34 mouse cellular contexts compared by ENCODE assay signal in genomic region chr17:25948051-25948450, GRCm38 (mm10). TPM values are rescaled to one million over a fixed set of nuclear protein-coding genes. Genes with fewer than 3 reads are reported as not detected.
DNase-seq lines count a peak whose midpoint lies in the region; ATAC-seq and TF ChIP-seq lines count a peak whose summit lies in the region.
"Had no signal": no experiment of that assay in that cellular context is flagged by ENCODE, and none has a peak within 500 bp of the region (broad histone marks: within the 10 kb centered on the region; RNA-seq: fewer than 3 reads in every experiment).

No protein-coding gene starts in this region.

- H3K9ac ChIP-seq in heart, embryonic 13.5 days: 0 out of 2 replicates have a peak overlapping the region, but pooled peaks have one; percentile 58
- peak overlapping the region; percentile 99 for H3K9ac ChIP-seq in liver, embryonic 12.5 days
- no peak overlapping the region; the same call in 1 of the 2 replicates for H3K9ac ChIP-seq in liver, postnatal 0 days (replicated peaks)
- no peak overlapping the region for H3K9ac ChIP-seq in midbrain, postnatal 0 days (replicated peaks; ENCODE audit: low read length, poor library complexity, severe bottlenecking)
- H3K9ac ChIP-seq: embryonic facial prominence, embryonic 13.5 days; forebrain, embryonic 13.5 days; intestine, embryonic 15.5 days; limb, embryonic 12.5 days; midbrain, embryonic 12.5 days; neural tube, embryonic 13.5 days had no signal

- peaks cover 21% of the 10 kb centered on the region for H3K4me1 ChIP-seq in cerebellum, adult 2 months (ENCODE audit: control insufficient read depth, insufficient read depth, low read length)
- H3K4me1 ChIP-seq in heart, embryonic 13.5 days: peaks cover 19% of the 10 kb centered on the region
- peaks cover 81% of the 10 kb centered on the region for H3K4me1 ChIP-seq in liver, embryonic 12.5 days
- peaks cover 47% of the 10 kb centered on the region for H3K4me1 ChIP-seq in liver, postnatal 0 days (ENCODE audit: insufficient read depth)
- no peaks in the 10 kb centered on the region for H3K4me1 ChIP-seq in midbrain, postnatal 0 days (ENCODE audit: insufficient read depth, low read length)

- H3K4me3 ChIP-seq in cerebellum, adult 2 months (replicated peaks; ENCODE audit: insufficient read depth, low read depth, low read length): no peak overlapping the region
- no peak overlapping the region for H3K4me3 ChIP-seq in heart, embryonic 13.5 days
- H3K4me3 ChIP-seq in liver, embryonic 12.5 days: peak overlapping the region; percentile 10; the same call in 1 of the 2 replicates
- H3K4me3 ChIP-seq in liver, postnatal 0 days (ENCODE audit: low read depth, low read length): no peak overlapping the region
- no peak overlapping the region for H3K4me3 ChIP-seq in midbrain, postnatal 0 days (ENCODE audit: low read depth, low read length)
- H3K4me3 ChIP-seq: embryonic facial prominence, embryonic 13.5 days; forebrain, embryonic 13.5 days; heart, embryonic 12.5 days; intestine, embryonic 15.5 days; limb, embryonic 12.5 days; megakaryocyte, embryonic 14.5 days; midbrain, embryonic 12.5 days; neural tube, embryonic 13.5 days had no signal

- H3K27ac ChIP-seq in cerebellum, adult 2 months (ENCODE audit: insufficient read depth, low read length): no peak overlapping the region
- no peak overlapping the region for H3K27ac ChIP-seq in heart, embryonic 13.5 days (replicated peaks)
- H3K27ac ChIP-seq in liver, embryonic 12.5 days: peak overlapping the region; percentile 99
- H3K27ac ChIP-seq in liver, postnatal 0 days (ENCODE audit: low read depth): no peak overlapping the region
- no peak overlapping the region for H3K27ac ChIP-seq in midbrain, postnatal 0 days (ENCODE audit: low read depth, low read length)
- H3K27ac ChIP-seq: embryonic facial prominence, embryonic 13.5 days; forebrain, embryonic 13.5 days; intestine, embryonic 15.5 days; kidney, postnatal 0 days; limb, embryonic 12.5 days; midbrain, embryonic 12.5 days; neural tube, embryonic 13.5 days; stomach, postnatal 0 days had no signal

- DNase-seq in cerebellum, postnatal 10 days: peak; percentile 71 to 82
- DNase-seq in cerebellum, adult 2 months: no peak
- DNase-seq in heart, adult 18-20 months: no peak
- DNase-seq in liver, postnatal 0 days: no peak
- DNase-seq in midbrain, postnatal 0 days (ENCODE audit: low spot score): no peak
- DNase-seq: adrenal gland, postnatal 14 days; embryo, embryonic 11 days; gastrocnemius, postnatal 14 days; heart, adult 11 months; heart, postnatal 10 days; kidney, adult 2 months; lung, adult 18-20 months; lung, postnatal 4 days; right cerebral cortex, postnatal 4 days; thymus, adult 18-20 months; thymus, postnatal 25 days had no signal

- H3K9me3 ChIP-seq in heart, embryonic 13.5 days: no peaks in the 10 kb centered on the region
- H3K9me3 ChIP-seq in liver, embryonic 12.5 days (replicated peaks): no peaks in the 10 kb centered on the region
- no peaks in the 10 kb centered on the region for H3K9me3 ChIP-seq in liver, postnatal 0 days (ENCODE audit: low read length)
- no peaks in the 10 kb centered on the region for H3K9me3 ChIP-seq in midbrain, postnatal 0 days (ENCODE audit: low read length)
- H3K9me3 ChIP-seq: embryonic facial prominence, embryonic 13.5 days; forebrain, embryonic 13.5 days; heart, embryonic 12.5 days; intestine, embryonic 15.5 days; limb, embryonic 12.5 days; megakaryocyte, embryonic 14.5 days; midbrain, embryonic 12.5 days; neural tube, embryonic 13.5 days had no signal

- no peak for ATAC-seq in heart, embryonic 13.5 days (ENCODE audit: extremely low read depth, insufficient number of reproducible peaks, low FRiP score, low TSS enrichment)
- no peak for ATAC-seq in liver, embryonic 12.5 days
- ATAC-seq in liver, postnatal 0 days: no peak
- ATAC-seq in midbrain, postnatal 0 days (ENCODE audit: low FRiP score): no peak
- ATAC-seq: CD4-positive, CD25-positive, alpha-beta regulatory T cell, adult 4 months; forebrain, embryonic 13.5 days; hindbrain, embryonic 16.5 days; intestine, embryonic 15.5 days; lung, postnatal 0 days had no signal

- H3K4me2 ChIP-seq in heart, embryonic 13.5 days: no peak overlapping the region
- peak overlapping the region; percentile 81 for H3K4me2 ChIP-seq in liver, embryonic 12.5 days
- H3K4me2 ChIP-seq in liver, postnatal 0 days (ENCODE audit: low read depth, low read length): no peak overlapping the region
- H3K4me2 ChIP-seq in midbrain, postnatal 0 days (ENCODE audit: low read depth, low read length, poor library complexity, severe bottlenecking): no peak overlapping the region
- H3K4me2 ChIP-seq: embryonic facial prominence, embryonic 13.5 days; forebrain, embryonic 13.5 days; heart, embryonic 12.5 days; intestine, embryonic 15.5 days; limb, embryonic 12.5 days; midbrain, embryonic 12.5 days; neural tube, embryonic 13.5 days had no signal

- WGBS in cerebellum, adult 2 months: 17% methylated on average over 8 of the region's 8 CpGs
- WGBS in heart, embryonic 13.5 days: 78% methylated on average over 8 of the region's 8 CpGs
- 76% methylated on average over 8 of the region's 8 CpGs for WGBS in liver, embryonic 12.5 days (ENCODE audit: insufficient replicate concordance)
- WGBS in liver, postnatal 0 days (ENCODE audit: insufficient replicate concordance): 79% methylated on average over 8 of the region's 8 CpGs
- WGBS in midbrain, postnatal 0 days: 77% methylated on average over 8 of the region's 8 CpGs

- no peaks in the 10 kb centered on the region for H3K27me3 ChIP-seq in cerebellum, adult 2 months (ENCODE audit: control insufficient read depth, insufficient read depth, low read length)
- H3K27me3 ChIP-seq in heart, embryonic 13.5 days (replicated peaks): peaks cover 36% of the 10 kb centered on the region
- H3K27me3 ChIP-seq in liver, embryonic 12.5 days (replicated peaks): peaks cover 37% of the 10 kb centered on the region
- H3K27me3 ChIP-seq in liver, postnatal 0 days (ENCODE audit: insufficient read depth, low read length): peaks cover 34% of the 10 kb centered on the region
- H3K27me3 ChIP-seq in midbrain, postnatal 0 days (ENCODE audit: insufficient read depth, low read length): peaks cover 31% of the 10 kb centered on the region

- TF ChIP-seq CTCF in cerebellum, adult 2 months (IDR thresholded peaks at IDR 0.05; ENCODE audit: borderline replicate concordance, insufficient read depth, low read depth, low read length): no peak
- no peak for TF ChIP-seq CTCF in liver, postnatal 0 days (IDR thresholded peaks at IDR 0.05; ENCODE audit: low read depth)
- no peak for TF ChIP-seq CTCF in midbrain, postnatal 0 days (IDR thresholded peaks at IDR 0.05)

- TF ChIP-seq EP300 in liver, postnatal 0 days (IDR thresholded peaks at IDR 0.05; ENCODE audit: low read depth): no peak

- no peaks in the 10 kb centered on the region for H3K36me3 ChIP-seq in heart, embryonic 13.5 days
- no peaks in the 10 kb centered on the region for H3K36me3 ChIP-seq in liver, embryonic 12.5 days
- no peaks in the 10 kb centered on the region for H3K36me3 ChIP-seq in liver, postnatal 0 days (replicated peaks; ENCODE audit: insufficient read depth, low read length)
- no peaks in the 10 kb centered on the region for H3K36me3 ChIP-seq in midbrain, postnatal 0 days (ENCODE audit: insufficient read depth, low read length)
- H3K36me3 ChIP-seq: embryonic facial prominence, embryonic 13.5 days; heart, embryonic 12.5 days; intestine, embryonic 15.5 days; limb, embryonic 12.5 days; midbrain, embryonic 12.5 days; neural tube, embryonic 13.5 days had no signal

- TF ChIP-seq POLR2A in cerebellum, adult 2 months (IDR thresholded peaks at IDR 0.05; ENCODE audit: borderline replicate concordance, insufficient read depth, low read length): no peak

RNA-seq across cellular contexts. Expression of gene Nhlrc4, which starts 3.3 kb away (rescaled TPM):
- 1.9 and 2.5 TPM in 2 replicates for polyA plus RNA-seq in cerebellum, adult 2 months (2012; rRNA removed)
- 0.06 TPM in 1 of 2 replicates, not detected in the other for polyA plus RNA-seq in heart, embryonic 13.5 days (2015; fragmentation: Nextera tagmentation; extraction: Ambion mirVana)
- under 1 TPM in 1 of 2 experiments, not detected in 1; 0.21 TPM for total RNA-seq in heart, adult 18-20 months (2021)
- 5.0 and 7.3 TPM in 2 replicates for polyA plus RNA-seq in liver, embryonic 12.5 days (2016; fragmentation: Nextera tagmentation; extraction: Ambion mirVana)
- 2.0 and 3.8 TPM in 2 replicates for polyA plus RNA-seq in liver, postnatal 0 days (2015; fragmentation: Nextera tagmentation; extraction: Ambion mirVana)
- 0.47 and 0.60 TPM in 2 replicates for total RNA-seq in midbrain, postnatal 0 days (2014; rRNA removed)
- polyA plus RNA-seq in midbrain, postnatal 0 days (2015; fragmentation: Nextera tagmentation; extraction: Ambion mirVana): 0.35 and 0.91 TPM in 2 replicates
- total RNA-seq: gastrocnemius, postnatal 14 days; heart, postnatal 10 days; left cerebral cortex, postnatal 10 days had no signal
- polyA plus RNA-seq: CD4-positive, CD25-positive, alpha-beta regulatory T cell, adult 4 months; embryonic facial prominence, embryonic 13.5 days; forebrain, embryonic 13.5 days; large intestine, adult 2 months; neural tube, embryonic 13.5 days; stomach, postnatal 0 days had no signal

RNA-seq across cellular contexts. Expression of gene Pigq, which starts 3.3 kb away (rescaled TPM):
- polyA plus RNA-seq in cerebellum, adult 2 months (2012; rRNA removed): 170 and 191 TPM in 2 replicates
- 60.4 and 62.1 TPM in 2 replicates for polyA plus RNA-seq in heart, embryonic 13.5 days (2015; fragmentation: Nextera tagmentation; extraction: Ambion mirVana)
- 10 to 100 TPM; 37.8 to 43.4 TPM for total RNA-seq in heart, adult 18-20 months (2021)
- 161 and 171 TPM in 2 replicates for polyA plus RNA-seq in liver, embryonic 12.5 days (2016; fragmentation: Nextera tagmentation; extraction: Ambion mirVana)
- 56.0 and 58.7 TPM in 2 replicates for polyA plus RNA-seq in liver, postnatal 0 days (2015; fragmentation: Nextera tagmentation; extraction: Ambion mirVana)
- 73.6 and 111 TPM in 2 replicates for total RNA-seq in midbrain, postnatal 0 days (2014; rRNA removed)
- polyA plus RNA-seq in midbrain, postnatal 0 days (2015; fragmentation: Nextera tagmentation; extraction: Ambion mirVana): 75.4 and 79.7 TPM in 2 replicates

RNA-seq across cellular contexts. Expression of gene A930017K11Rik, which starts 4.3 kb away (rescaled TPM):
- 13.4 and 14.0 TPM in 2 replicates for polyA plus RNA-seq in cerebellum, adult 2 months (2012; rRNA removed)
- 0.13 and 0.15 TPM in 2 replicates for polyA plus RNA-seq in heart, embryonic 13.5 days (2015; fragmentation: Nextera tagmentation; extraction: Ambion mirVana)
- under 1 TPM; 0.32 to 0.57 TPM for total RNA-seq in heart, adult 18-20 months (2021)
- polyA plus RNA-seq in liver, embryonic 12.5 days (2016; fragmentation: Nextera tagmentation; extraction: Ambion mirVana): 0.36 and 0.49 TPM in 2 replicates
- not detected in 2 replicates for polyA plus RNA-seq in liver, postnatal 0 days (2015; fragmentation: Nextera tagmentation; extraction: Ambion mirVana)
- 2.9 and 4.1 TPM in 2 replicates for total RNA-seq in midbrain, postnatal 0 days (2014; rRNA removed)
- 3.2 and 3.7 TPM in 2 replicates for polyA plus RNA-seq in midbrain, postnatal 0 days (2015; fragmentation: Nextera tagmentation; extraction: Ambion mirVana)
- total RNA-seq: adrenal gland, postnatal 14 days; gastrocnemius, postnatal 14 days; heart, postnatal 10 days; left cerebral cortex, postnatal 10 days had no signal
- polyA plus RNA-seq: CD4-positive, CD25-positive, alpha-beta regulatory T cell, adult 4 months; forebrain, embryonic 13.5 days; large intestine, adult 2 months; lung, postnatal 0 days; spleen, adult 2 months; stomach, postnatal 0 days had no signal

RNA-seq across cellular contexts. Expression of gene Rab40c, which starts 28.5 kb away (rescaled TPM):
- 70.0 and 74.6 TPM in 2 replicates for polyA plus RNA-seq in cerebellum, adult 2 months (2012; rRNA removed)
- polyA plus RNA-seq in heart, embryonic 13.5 days (2015; fragmentation: Nextera tagmentation; extraction: Ambion mirVana): 16.1 and 16.4 TPM in 2 replicates
- 10 to 100 TPM; 14.5 to 15.3 TPM for total RNA-seq in heart, adult 18-20 months (2021)
- 9.9 and 11.8 TPM in 2 replicates for polyA plus RNA-seq in liver, embryonic 12.5 days (2016; fragmentation: Nextera tagmentation; extraction: Ambion mirVana)
- polyA plus RNA-seq in liver, postnatal 0 days (2015; fragmentation: Nextera tagmentation; extraction: Ambion mirVana): 6.5 and 7.3 TPM in 2 replicates
- 42.1 and 43.0 TPM in 2 replicates for total RNA-seq in midbrain, postnatal 0 days (2014; rRNA removed)
- polyA plus RNA-seq in midbrain, postnatal 0 days (2015; fragmentation: Nextera tagmentation; extraction: Ambion mirVana): 36.2 and 38.9 TPM in 2 replicates

RNA-seq across cellular contexts. Expression of gene Capn15, which starts 37.5 kb away (rescaled TPM):
- 88.7 and 92.8 TPM in 2 replicates for polyA plus RNA-seq in cerebellum, adult 2 months (2012; rRNA removed)
- polyA plus RNA-seq in heart, embryonic 13.5 days (2015; fragmentation: Nextera tagmentation; extraction: Ambion mirVana): 9.3 and 10.6 TPM in 2 replicates
- 1 to 10 TPM; 6.1 to 8.5 TPM for total RNA-seq in heart, adult 18-20 months (2021)
- polyA plus RNA-seq in liver, embryonic 12.5 days (2016; fragmentation: Nextera tagmentation; extraction: Ambion mirVana): 20.4 and 21.3 TPM in 2 replicates
- 6.6 and 8.3 TPM in 2 replicates for polyA plus RNA-seq in liver, postnatal 0 days (2015; fragmentation: Nextera tagmentation; extraction: Ambion mirVana)
- total RNA-seq in midbrain, postnatal 0 days (2014; rRNA removed): 29.7 and 36.8 TPM in 2 replicates
- 14.7 and 20.1 TPM in 2 replicates for polyA plus RNA-seq in midbrain, postnatal 0 days (2015; fragmentation: Nextera tagmentation; extraction: Ambion mirVana)

Comparison
In these comparisons a context has a peak if more than half of its experiments do, and no peak if none do; other contexts are left out.
1. DNase-seq: peak in cerebellum, postnatal 10 days (2 of 2); none in cerebellum, adult 2 months (0 of 2), heart, adult 18-20 months (0 of 2), liver, postnatal 0 days (single experiment) and midbrain, postnatal 0 days (single experiment).
2. H3K9ac ChIP-seq: peak in heart, embryonic 13.5 days (single experiment) and liver, embryonic 12.5 days (single experiment); none in liver, postnatal 0 days (single experiment) and midbrain, postnatal 0 days (single experiment).